Mouse (Mus musculus) intestine, embryonic 15.5 days (tissue): ENCODE results near the gene Pja2. TPM values are rescaled to one million over a fixed set of nuclear protein-coding genes. Genes with fewer than 3 reads are reported as not detected.
A peak's percentile ranks its signal among the peaks of the same experiment; 100 is the strongest.

ENCODE experiments used
- ATAC-seq: fragments of 200-750 bp; cut with Nextera tagmentation; 2 replicates; pipeline ENCODE4 v1.8.0; 2017; ENCODE audit warnings: moderate TSS enrichment, moderate library complexity
- H3K27ac ChIP-seq: fragments of 300-500 bp; sonication (generic); 2 replicates; pipeline ENCODE4 v1.5.1; 2015; ENCODE audit warnings: mild to moderate bottlenecking, inconsistent platforms
- H3K27me3 ChIP-seq: fragments of 300-500 bp; sonication (generic); replicated peaks from 2 replicates; pipeline ENCODE4 v1.6.1; 2015; ENCODE audit warnings: inconsistent platforms
- H3K36me3 ChIP-seq: fragments of 300-500 bp; sonication (generic); 2 replicates; pipeline ENCODE4 v1.6.1; 2015; ENCODE audit warnings: inconsistent platforms
- H3K4me1 ChIP-seq: fragments of 300-500 bp; sonication (generic); replicated peaks from 2 replicates; pipeline ENCODE4 v1.6.1; 2015; ENCODE audit warnings: inconsistent platforms
- H3K4me2 ChIP-seq: fragments of 300-500 bp; sonication (generic); replicated peaks from 2 replicates; pipeline ENCODE4 v1.6.1; 2015; ENCODE audit warnings: mild to moderate bottlenecking, inconsistent platforms
- H3K4me3 ChIP-seq: fragments of 300-500 bp; sonication (generic); replicated peaks from 2 replicates; pipeline ENCODE4 v1.5.1; 2015; ENCODE audit warnings: inconsistent platforms
- H3K9ac ChIP-seq: fragments of 300-500 bp; sonication (generic); 2 replicates; pipeline ENCODE4 v1.6.1; 2015; ENCODE audit warnings: inconsistent platforms
- H3K9me3 ChIP-seq: fragments of 300-500 bp; sonication (generic); 2 replicates; pipeline ENCODE4 v1.6.1; 2016; ENCODE audit warnings: inconsistent platforms
- WGBS: fragments of 180-500 bp; shearing (Covaris S2); methylation state at CpG from one replicate; pipeline ENCODE4 v1.1.7; 2015; 5-methylcytosine and 5-hydroxymethylcytosine counted together
- polyA plus RNA-seq: library from polyadenylated mRNA; unstranded; fragments of >200 nt; fragmentation: Nextera tagmentation; extraction: Ambion mirVana; gene quantifications from 2 replicates; pipeline ENCODE4 v1.2.1, GENCODE M21; 2015

The Pja2 gene
- 54.3 and 58.6 TPM in 2 replicates for polyA plus RNA-seq

GRCm38 (mm10) chr17:64331898-64332769 lies at the start of gene Pja2:
TSS of gene Pja2 (minus strand) at chr17:64331916.
- peak; percentile 99 for ATAC-seq
- Histone ChIP-seq H3K4me2 (peak within 1 kb of the TSS; percentile 79), H3K4me1 (no peaks in the 10 kb centered on the region), H3K36me3 (no peaks in the 10 kb centered on the region), H3K4me3 (peak within 1 kb of the TSS; percentile 100), H3K27ac (peak within 1 kb of the TSS; percentile 98), H3K27me3 (no peaks in the 10 kb centered on the region), H3K9me3 (no peaks in the 10 kb centered on the region), H3K9ac (peak within 1 kb of the TSS; percentile 99)
- under 1% methylated on average over 47 of the region's 60 CpGs for WGBS

DNA sequence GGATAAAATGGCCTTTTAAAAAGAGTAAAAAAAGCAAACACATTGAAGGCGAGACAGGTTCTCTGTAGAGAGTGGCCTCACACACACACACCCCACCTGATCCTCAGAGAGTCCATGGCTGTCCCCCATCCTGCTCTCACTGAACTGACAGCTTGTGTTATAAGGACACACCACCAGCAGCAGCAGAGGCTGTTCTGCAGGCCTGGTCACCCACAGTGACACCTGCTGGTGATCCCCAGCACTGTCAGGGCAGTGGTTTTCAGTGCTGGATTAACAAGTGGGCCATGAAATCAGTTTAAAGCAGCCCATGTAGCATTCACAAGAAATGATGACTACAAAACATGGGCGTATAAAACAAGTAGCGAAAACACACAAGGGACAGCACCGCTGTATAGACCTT lies 43.6 kb upstream of the Pja2 start:
- Histone ChIP-seq H3K4me2 (no peak overlapping the region), H3K4me3 (no peak overlapping the region), H3K36me3 (no peaks in the 10 kb centered on the region), H3K27me3 (no peaks in the 10 kb centered on the region), H3K9ac (no peak overlapping the region), H3K4me1 (no peaks in the 10 kb centered on the region), H3K9me3 (no peaks in the 10 kb centered on the region), H3K27ac (no peak overlapping the region)
- WGBS = 64% methylated on average over 4 of the region's 4 CpGs
- ATAC-seq = no peak

- H3K36me3 ChIP-seq = no peaks in the 10 kb centered on the region
- H3K4me1 ChIP-seq = no peaks in the 10 kb centered on the region
- H3K9ac ChIP-seq = no peak overlapping the region
- H3K4me2 ChIP-seq = no peak overlapping the region
- no peak for ATAC-seq
- H3K4me3 ChIP-seq = no peak overlapping the region
- 62% methylated on average over 1 of the region's 1 CpGs for WGBS
- no peaks in the 10 kb centered on the region for H3K27me3 ChIP-seq
- no peak overlapping the region for H3K27ac ChIP-seq
- H3K9me3 ChIP-seq = no peaks in the 10 kb centered on the region
These were observed 32.0 kb upstream of the Pja2 start for GRCm38 (mm10) chr17:64363694-64364093.

DNA sequence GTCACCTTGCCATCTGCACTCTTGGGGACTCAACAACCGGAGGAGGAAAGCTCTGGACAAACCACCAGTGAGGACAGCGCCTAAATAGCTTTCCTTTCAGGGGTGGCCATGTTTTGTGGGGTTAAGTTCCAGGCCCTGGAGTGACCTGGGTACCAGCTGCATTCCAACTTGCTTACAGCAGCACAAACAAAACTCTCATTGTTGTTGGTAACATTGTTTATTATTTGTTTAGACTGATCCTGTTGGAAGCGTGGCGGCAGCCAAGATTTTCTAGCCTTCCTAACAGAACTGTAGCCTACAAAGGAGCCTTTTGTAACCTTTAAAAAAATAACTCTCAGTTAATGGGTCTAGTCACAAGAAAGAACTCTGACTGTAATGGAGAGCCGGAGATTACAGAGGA lies 30.9 kb upstream of the Pja2 start:
- H3K27me3 ChIP-seq = no peaks in the 10 kb centered on the region
- H3K4me3 ChIP-seq = no peak overlapping the region
- no peak overlapping the region for H3K27ac ChIP-seq
- H3K4me2 ChIP-seq = no peak overlapping the region
- no peaks in the 10 kb centered on the region for H3K9me3 ChIP-seq
- no peak for ATAC-seq
- WGBS = 70% methylated on average over 5 of the region's 5 CpGs
- no peaks in the 10 kb centered on the region for H3K36me3 ChIP-seq
- no peak overlapping the region for H3K9ac ChIP-seq
- H3K4me1 ChIP-seq = no peaks in the 10 kb centered on the region

- Histone ChIP-seq H3K27ac (no peak overlapping the region), H3K27me3 (no peaks in the 10 kb centered on the region), H3K9ac (no peak overlapping the region), H3K9me3 (no peaks in the 10 kb centered on the region), H3K4me2 (no peak overlapping the region), H3K36me3 (no peaks in the 10 kb centered on the region), H3K4me3 (no peak overlapping the region), H3K4me1 (no peaks in the 10 kb centered on the region)
- ATAC-seq = no peak
- WGBS = 89% methylated on average over 3 of the region's 3 CpGs
These were observed 30.3 kb upstream of the Pja2 start for GRCm38 (mm10) chr17:64361911-64362425.

GRCm38 (mm10) chr17:64353940-64354339 lies 22.2 kb upstream of the Pja2 start:
- H3K4me3 ChIP-seq = no peak overlapping the region
- H3K4me2 ChIP-seq = no peak overlapping the region
- ATAC-seq = no peak
- no peak overlapping the region for H3K9ac ChIP-seq
- H3K36me3 ChIP-seq = no peaks in the 10 kb centered on the region
- no peaks in the 10 kb centered on the region for H3K4me1 ChIP-seq
- no peaks in the 10 kb centered on the region for H3K27me3 ChIP-seq
- H3K27ac ChIP-seq = no peak overlapping the region
- 92% methylated on average over 7 of the region's 7 CpGs for WGBS
- H3K9me3 ChIP-seq = no peaks in the 10 kb centered on the region

DNA sequence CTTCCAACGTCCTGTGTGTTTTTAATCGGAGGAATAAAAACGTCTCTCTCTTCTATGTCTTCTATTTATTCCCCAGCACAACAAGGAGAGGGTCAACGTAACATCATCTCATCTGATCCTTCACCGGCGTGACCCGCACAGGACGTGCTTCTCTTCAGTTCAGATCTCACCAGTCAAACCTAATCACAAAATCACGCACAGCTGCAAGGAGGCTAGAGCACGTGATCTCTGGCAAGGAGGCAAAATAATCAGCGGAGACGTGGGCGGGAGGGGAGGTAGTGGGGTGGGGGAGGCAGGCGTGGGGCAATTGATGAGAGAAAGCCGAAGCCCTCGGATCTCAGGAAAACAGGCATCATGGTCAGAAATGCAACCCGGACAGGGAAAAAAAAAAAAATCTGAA lies 14.4 kb upstream of the Pja2 start:
- no peaks in the 10 kb centered on the region for H3K27me3 ChIP-seq
- no peak overlapping the region for H3K27ac ChIP-seq
- WGBS = 50% methylated on average over 17 of the region's 17 CpGs
- H3K4me1 ChIP-seq = no peaks in the 10 kb centered on the region
- H3K4me3 ChIP-seq = no peak overlapping the region
- no peak overlapping the region; the same call in 1 of the 2 replicates for H3K4me2 ChIP-seq
- no peak overlapping the region for H3K9ac ChIP-seq
- no peaks in the 10 kb centered on the region for H3K9me3 ChIP-seq
- ATAC-seq = no peak
- no peaks in the 10 kb centered on the region for H3K36me3 ChIP-seq

- 86% methylated on average over 7 of the region's 7 CpGs for WGBS
- H3K36me3 ChIP-seq = no peaks in the 10 kb centered on the region
- no peaks in the 10 kb centered on the region for H3K27me3 ChIP-seq
- no peak overlapping the region for H3K4me2 ChIP-seq
- no peaks in the 10 kb centered on the region for H3K4me1 ChIP-seq
- no peak overlapping the region for H3K4me3 ChIP-seq
- no peak overlapping the region for H3K27ac ChIP-seq
- H3K9ac ChIP-seq = no peak overlapping the region
- no peak for ATAC-seq
- H3K9me3 ChIP-seq = no peaks in the 10 kb centered on the region
These were observed 13.0 kb upstream of the Pja2 start for GRCm38 (mm10) chr17:64344576-64345172.

DNA sequence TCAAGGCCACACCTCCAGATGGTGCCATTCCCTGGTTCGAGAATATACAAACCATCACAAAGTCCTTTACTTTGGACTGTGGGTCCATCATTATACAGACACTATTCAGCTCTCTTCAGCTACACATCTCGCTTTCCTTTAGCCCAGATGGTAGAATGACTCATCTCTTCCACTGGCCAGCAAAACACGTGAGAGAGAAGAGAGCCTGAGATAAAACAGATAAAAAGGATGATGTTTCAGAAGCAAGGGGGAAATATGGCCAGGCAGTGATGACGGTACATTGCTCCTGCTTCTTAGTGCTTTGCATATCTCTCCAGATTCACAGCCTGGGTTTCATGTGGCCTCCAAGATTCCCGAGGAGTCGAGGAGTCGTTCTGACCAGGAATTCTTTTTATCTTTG lies 10.0 kb upstream of the Pja2 start:
- WGBS = 61% methylated on average over 7 of the region's 7 CpGs

GRCm38 (mm10) chr17:64339752-64340151 lies 8.0 kb upstream of the Pja2 start:
- ATAC-seq = no peak
- 59% methylated on average over 5 of the region's 5 CpGs for WGBS
- Histone ChIP-seq H3K4me3 (no peak overlapping the region), H3K9me3 (no peaks in the 10 kb centered on the region), H3K9ac (no peak overlapping the region), H3K27me3 (no peaks in the 10 kb centered on the region), H3K4me1 (no peaks in the 10 kb centered on the region), H3K4me2 (no peak overlapping the region), H3K36me3 (no peaks in the 10 kb centered on the region), H3K27ac (no peak overlapping the region)

More for the DNA sequence above, 10.0 kb upstream of the Pja2 start:
- 0 out of 2 replicates have a peak, but pooled peaks have one; percentile 43 for ATAC-seq
- no peak overlapping the region for H3K4me2 ChIP-seq
- H3K27ac ChIP-seq = no peak overlapping the region
- no peaks in the 10 kb centered on the region for H3K36me3 ChIP-seq
- H3K9ac ChIP-seq = no peak overlapping the region
- no peak overlapping the region for H3K4me3 ChIP-seq
- H3K4me1 ChIP-seq = no peaks in the 10 kb centered on the region
- H3K27me3 ChIP-seq = no peaks in the 10 kb centered on the region
- no peaks in the 10 kb centered on the region for H3K9me3 ChIP-seq

GRCm38 (mm10) chr17:64337220-64337619 lies 5.5 kb upstream of the Pja2 start:
- no peaks in the 10 kb centered on the region for H3K27me3 ChIP-seq
- no peaks in the 10 kb centered on the region for H3K4me1 ChIP-seq
- ATAC-seq = no peak
- WGBS = 78% methylated on average over 4 of the region's 4 CpGs
- no peaks in the 10 kb centered on the region for H3K9me3 ChIP-seq
- no peak overlapping the region for H3K4me3 ChIP-seq
- no peak overlapping the region for H3K4me2 ChIP-seq
- H3K9ac ChIP-seq = no peak overlapping the region
- no peaks in the 10 kb centered on the region for H3K36me3 ChIP-seq
- H3K27ac ChIP-seq = no peak overlapping the region

GRCm38 (mm10) chr17:64333956-64334355 lies 2.2 kb upstream of the Pja2 start:
- H3K36me3 ChIP-seq = no peaks in the 10 kb centered on the region
- no peak overlapping the region for H3K9ac ChIP-seq
- no peaks in the 10 kb centered on the region for H3K9me3 ChIP-seq
- H3K27ac ChIP-seq = no peak overlapping the region
- no peaks in the 10 kb centered on the region for H3K4me1 ChIP-seq
- H3K27me3 ChIP-seq = no peaks in the 10 kb centered on the region
- H3K4me2 ChIP-seq = no peak overlapping the region
- ATAC-seq = no peak
- 85% methylated on average over 4 of the region's 4 CpGs for WGBS
- H3K4me3 ChIP-seq = no peak overlapping the region
